Mouse (Mus musculus) thymus, postnatal 36 days (tissue): ENCODE data around the gene Cbx2.
A peak's percentile ranks its signal among the peaks of the same experiment; 100 is the strongest.

ENCODE experiments used
- DNase-seq, 2 experiments: peaks; one replicate each; pipeline ENCODE4 v3.0.0; 2022; ENCODE audit warnings: mixed read lengths in 2 of 2

Gene Cbx2

GRCm38 (mm10) chr11:119022895-119023615 is at the start of gene Cbx2:
TSS of gene Cbx2 (plus strand) at chr11:119022962.
- peak; percentile 91 to 94 for DNase-seq

GRCm38 (mm10) chr11:118974340-118974739 is 48.4 kb upstream of the Cbx2 start:
- no peak for DNase-seq

GRCm38 (mm10) chr11:118975427-118975826 is 47.3 kb upstream of the Cbx2 start:
- peak; percentile 29 to 40 for DNase-seq

GRCm38 (mm10) chr11:118975917-118976316 is 46.8 kb upstream of the Cbx2 start:
- DNase-seq: peak; percentile 26 to 42

- no peak for DNase-seq
These were observed 42.4 kb upstream of the Cbx2 start for GRCm38 (mm10) chr11:118980388-118980787.

- DNase-seq: no peak
These were observed 41.6 kb upstream of the Cbx2 start for GRCm38 (mm10) chr11:118981012-118981776.

GRCm38 (mm10) chr11:118982593-118983113 is 40.1 kb upstream of the Cbx2 start:
- DNase-seq: no peak

GRCm38 (mm10) chr11:118985571-118985970 is 37.2 kb upstream of the Cbx2 start:
- no peak for DNase-seq

GRCm38 (mm10) chr11:118987999-118988398 is 34.8 kb upstream of the Cbx2 start, which contains the start of gene Enpp7:
TSS of gene Enpp7 (plus strand) at chr11:118988188.
- no peak for DNase-seq

- peak; percentile 83 to 86 for DNase-seq
These were observed 30.0 kb upstream of the Cbx2 start for GRCm38 (mm10) chr11:118992781-118993180.

- no peak for DNase-seq
These were observed 27.3 kb upstream of the Cbx2 start for GRCm38 (mm10) chr11:118995448-118995847.

- no peak for DNase-seq
These were observed 25.6 kb upstream of the Cbx2 start for GRCm38 (mm10) chr11:118997182-118997581.

- DNase-seq: peak; percentile 81 to 85
These were observed 24.1 kb upstream of the Cbx2 start for GRCm38 (mm10) chr11:118998540-118999265.

GRCm38 (mm10) chr11:118999361-118999804 is 23.4 kb upstream of the Cbx2 start:
- peak in 1 of 2 experiments; percentile 35 for DNase-seq

- no peak for DNase-seq
These were observed 21.9 kb upstream of the Cbx2 start for GRCm38 (mm10) chr11:119000877-119001276.

- DNase-seq: no peak
These were observed 21.2 kb upstream of the Cbx2 start for GRCm38 (mm10) chr11:119001493-119002128.

GRCm38 (mm10) chr11:119005547-119006275 is 17.1 kb upstream of the Cbx2 start:
- no peak for DNase-seq

GRCm38 (mm10) chr11:119006462-119006861 is 16.3 kb upstream of the Cbx2 start:
- DNase-seq: no peak

- peak; percentile 32 to 46 for DNase-seq
These were observed 15.0 kb upstream of the Cbx2 start for GRCm38 (mm10) chr11:119007461-119008456.

GRCm38 (mm10) chr11:119014455-119014854 is 8.3 kb upstream of the Cbx2 start:
- no peak for DNase-seq
